Mouse (Mus musculus) heart, embryonic 13.5 days (tissue): ENCODE results near the gene Ranbp3. TPM values are rescaled to one million over a fixed set of nuclear protein-coding genes. Genes with fewer than 3 reads are reported as not detected.
"Not testable (repeated sequence)": the region's sequence is repeated elsewhere in the genome, so short reads cannot be mapped to it uniquely, and the experiment has no call there.

Experiments
- ATAC-seq: fragments of 200-750 bp; cut with Nextera tagmentation; 2 replicates; pipeline ENCODE4 v1.8.0; 2017; ENCODE audit warnings: moderate TSS enrichment; ENCODE audit not compliant: insufficient number of reproducible peaks, low FRiP score, low TSS enrichment; ENCODE audit errors: extremely low read depth
- H3K27ac ChIP-seq: fragments of 300-500 bp; sonication (generic); replicated peaks from 2 replicates; pipeline ENCODE4 v1.5.1; 2015; ENCODE audit warnings: moderate library complexity, mild to moderate bottlenecking, inconsistent platforms
- H3K27me3 ChIP-seq: fragments of 300-500 bp; sonication (generic); replicated peaks from 2 replicates; pipeline ENCODE4 v1.6.1; 2015; ENCODE audit warnings: mild to moderate bottlenecking, inconsistent platforms
- H3K36me3 ChIP-seq: fragments of 300-500 bp; sonication (generic); 2 replicates; pipeline ENCODE4 v1.6.1; 2015; ENCODE audit warnings: mild to moderate bottlenecking, inconsistent platforms
- H3K4me1 ChIP-seq: fragments of 300-500 bp; sonication (generic); 2 replicates; pipeline ENCODE4 v1.6.1; 2015; ENCODE audit warnings: inconsistent platforms
- H3K4me2 ChIP-seq: fragments of 300-500 bp; sonication (generic); 2 replicates; pipeline ENCODE4 v1.6.1; 2015; ENCODE audit warnings: inconsistent platforms, mild to moderate bottlenecking, moderate library complexity
- H3K4me3 ChIP-seq: fragments of 300-500 bp; sonication (generic); 2 replicates; pipeline ENCODE4 v1.5.1; 2015; ENCODE audit warnings: moderate library complexity, mild to moderate bottlenecking, inconsistent platforms
- H3K9ac ChIP-seq: fragments of 300-500 bp; sonication (generic); 2 replicates; pipeline ENCODE4 v1.6.1; 2015; ENCODE audit warnings: inconsistent platforms, mild to moderate bottlenecking, moderate library complexity
- H3K9me3 ChIP-seq: fragments of 300-500 bp; sonication (generic); 2 replicates; pipeline ENCODE4 v1.6.1; 2016; ENCODE audit warnings: inconsistent platforms
- WGBS: fragments of 180-500 bp; shearing (Covaris S2); methylation state at CpG from one replicate; pipeline ENCODE4 v1.1.7; 2015; ENCODE audit warnings: mixed read lengths; 5-methylcytosine and 5-hydroxymethylcytosine counted together
- polyA plus RNA-seq: library from polyadenylated mRNA; unstranded; fragments of >200 nt; fragmentation: Nextera tagmentation; extraction: Ambion mirVana; gene quantifications from 2 replicates; pipeline ENCODE4 v1.2.1, GENCODE M21; 2015

Gene Ranbp3
- polyA plus RNA-seq: 58.8 and 66.6 TPM in 2 replicates

GRCm38 (mm10) chr17:56672941-56673646 is at the start of gene Ranbp3:
Gene Ranbp3 (plus strand): TSS chr17:56673294.
- Histone ChIP-seq H3K27me3 (peaks cover 8% of the 10 kb centered on the region; the same call in 1 of the 2 replicates), H3K36me3 (peaks cover 30% of the 10 kb centered on the region), H3K4me3 (peak within 1 kb of the TSS; percentile 96), H3K9me3 (no peaks in the 10 kb centered on the region), H3K4me1 (peaks cover 46% of the 10 kb centered on the region), H3K9ac (peak within 1 kb of the TSS; percentile 99), H3K27ac (peak within 1 kb of the TSS; percentile 93), H3K4me2 (peak within 1 kb of the TSS; percentile 91)
- peak; percentile 83 for ATAC-seq
- WGBS: under 1% methylated on average over 49 of the region's 66 CpGs

- Histone ChIP-seq H3K4me3 (peak overlapping the region; percentile 98), H3K9me3 (no peaks in the 10 kb centered on the region), H3K36me3 (peaks cover 42% of the 10 kb centered on the region), H3K27ac (no peak overlapping the region), H3K27me3 (no peaks in the 10 kb centered on the region), H3K4me2 (peak overlapping the region; percentile 98), H3K9ac (peak overlapping the region; percentile 96), H3K4me1 (peaks cover 25% of the 10 kb centered on the region)
- no peak for ATAC-seq
- WGBS: 46% methylated on average over 3 of the region's 3 CpGs
Observed at GRCm38 (mm10) chr17:56625495-56625894, 47.6 kb upstream of the Ranbp3 start.

GRCm38 (mm10) chr17:56626260-56626659 is 46.8 kb upstream of the Ranbp3 start:
- peaks cover 25% of the 10 kb centered on the region for H3K4me1 ChIP-seq
- peak overlapping the region; percentile 98 for H3K4me3 ChIP-seq
- no peak for ATAC-seq
- peaks cover 35% of the 10 kb centered on the region for H3K36me3 ChIP-seq
- H3K27ac ChIP-seq: peak overlapping the region; percentile 76
- peak overlapping the region; percentile 98 for H3K4me2 ChIP-seq
- no peaks in the 10 kb centered on the region for H3K27me3 ChIP-seq
- WGBS: under 1% methylated on average over 32 of the region's 32 CpGs
- H3K9me3 ChIP-seq: no peaks in the 10 kb centered on the region
- peak overlapping the region; percentile 96 for H3K9ac ChIP-seq

- Histone ChIP-seq H3K9me3 (no peaks in the 10 kb centered on the region), H3K27ac (peak within 1 kb of the TSS; percentile 76), H3K9ac (peak within 1 kb of the TSS; percentile 96), H3K27me3 (no peaks in the 10 kb centered on the region), H3K36me3 (peaks cover 28% of the 10 kb centered on the region), H3K4me3 (peak within 1 kb of the TSS; percentile 98), H3K4me1 (peaks cover 25% of the 10 kb centered on the region), H3K4me2 (peak within 1 kb of the TSS; percentile 98)
- under 1% methylated on average over 51 of the region's 51 CpGs for WGBS
- peak; percentile 93 for ATAC-seq
Observed at GRCm38 (mm10) chr17:56626754-56627470, 46.2 kb upstream of the Ranbp3 start, which contains the start of gene Lonp1. Gene Lonp1 (minus strand): TSS chr17:56626887.

- Histone ChIP-seq H3K36me3 (peaks cover 20% of the 10 kb centered on the region), H3K4me2 (peak within 1 kb of the TSS; percentile 98), H3K9me3 (no peaks in the 10 kb centered on the region), H3K27me3 (no peaks in the 10 kb centered on the region), H3K4me3 (peak within 1 kb of the TSS; percentile 98), H3K27ac (peak within 1 kb of the TSS; percentile 76), H3K9ac (peak within 1 kb of the TSS; percentile 96), H3K4me1 (peaks cover 25% of the 10 kb centered on the region)
- ATAC-seq: no peak
- WGBS: 13% methylated on average over 26 of the region's 26 CpGs
Observed at GRCm38 (mm10) chr17:56627530-56628277, 45.4 kb upstream of the Ranbp3 start, which contains the start of gene Catsperd. Gene Catsperd (plus strand): TSS chr17:56628143.

- not testable (repeated sequence) for H3K4me2 ChIP-seq, H3K9me3 ChIP-seq, H3K36me3 ChIP-seq, H3K27me3 ChIP-seq, H3K9ac ChIP-seq, H3K4me3 ChIP-seq, H3K27ac ChIP-seq, ATAC-seq
- 82% methylated on average over 27 of the region's 27 CpGs for WGBS
- peaks cover 22% of the 10 kb centered on the region for H3K4me1 ChIP-seq
Observed at GRCm38 (mm10) chr17:56629800-56630781, 43.0 kb upstream of the Ranbp3 start.

- no peak overlapping the region for H3K4me2 ChIP-seq
- 58% methylated on average over 4 of the region's 4 CpGs for WGBS
- H3K9ac ChIP-seq: no peak overlapping the region
- H3K4me1 ChIP-seq: peaks cover 10% of the 10 kb centered on the region
- H3K9me3 ChIP-seq: no peaks in the 10 kb centered on the region
- H3K27ac ChIP-seq: no peak overlapping the region
- H3K27me3 ChIP-seq: no peaks in the 10 kb centered on the region
- no peaks in the 10 kb centered on the region for H3K36me3 ChIP-seq
- ATAC-seq: no peak
- H3K4me3 ChIP-seq: no peak overlapping the region
Observed at GRCm38 (mm10) chr17:56631807-56632206, 41.3 kb upstream of the Ranbp3 start.

- no peak for ATAC-seq
- 73% methylated on average over 6 of the region's 6 CpGs for WGBS
Observed at GRCm38 (mm10) chr17:56634023-56634422, 39.1 kb upstream of the Ranbp3 start.

GRCm38 (mm10) chr17:56643237-56643636 is 29.9 kb upstream of the Ranbp3 start:
- H3K4me3 ChIP-seq: no peak overlapping the region
- no peak overlapping the region for H3K4me2 ChIP-seq
- H3K36me3 ChIP-seq: no peaks in the 10 kb centered on the region
- H3K27me3 ChIP-seq: no peaks in the 10 kb centered on the region
- H3K27ac ChIP-seq: no peak overlapping the region
- ATAC-seq: no peak
- no peaks in the 10 kb centered on the region for H3K9me3 ChIP-seq
- 77% methylated on average over 4 of the region's 4 CpGs for WGBS
- H3K9ac ChIP-seq: no peak overlapping the region
- peaks cover 5% of the 10 kb centered on the region; the same call in 1 of the 2 replicates for H3K4me1 ChIP-seq

More at GRCm38 (mm10) chr17:56634023-56634422, 39.1 kb upstream of the Ranbp3 start:
- Histone ChIP-seq H3K36me3 (no peaks in the 10 kb centered on the region), H3K27me3 (no peaks in the 10 kb centered on the region), H3K9ac (no peak overlapping the region), H3K9me3 (no peaks in the 10 kb centered on the region), H3K27ac (no peak overlapping the region), H3K4me1 (no peaks in the 10 kb centered on the region), H3K4me2 (no peak overlapping the region), H3K4me3 (no peak overlapping the region)

GRCm38 (mm10) chr17:56647546-56647945 is 25.5 kb upstream of the Ranbp3 start:
- 54% methylated on average over 11 of the region's 13 CpGs for WGBS
- Histone ChIP-seq H3K36me3 (no peaks in the 10 kb centered on the region), H3K4me2 (peak overlapping the region; percentile 18; the same call in 1 of the 2 replicates), H3K4me1 (peaks cover 5% of the 10 kb centered on the region; the same call in 1 of the 2 replicates), H3K27ac (no peak overlapping the region), H3K4me3 (no peak overlapping the region), H3K9ac (no peak overlapping the region), H3K9me3 (no peaks in the 10 kb centered on the region), H3K27me3 (no peaks in the 10 kb centered on the region)
- ATAC-seq: no peak
